Mouse (Mus musculus) E14TG2a.4 (cell line): ENCODE measurements around the gene Zfhx3.

ENCODE experiments used
- H3K27me3 ChIP-seq: 2 replicates; pipeline ENCODE4 v1.6.1; 2014; ENCODE audit warnings: low read length, control low read depth; ENCODE audit not compliant: insufficient read depth
- H3K36me3 ChIP-seq: 2 replicates; pipeline ENCODE4 v1.6.1; 2014; ENCODE audit warnings: low read length, control low read depth; ENCODE audit not compliant: insufficient read depth
- H3K4me1 ChIP-seq: replicated peaks from 2 replicates; pipeline ENCODE4 v1.6.1; 2014; ENCODE audit warnings: low read depth, low read length, control low read depth
- H3K4me3 ChIP-seq: replicated peaks from 2 replicates; pipeline ENCODE4 v1.5.1; 2014; ENCODE audit warnings: mild to moderate bottlenecking, low read length
- H3K9me3 ChIP-seq: 2 replicates; pipeline ENCODE4 v1.6.1; 2014; ENCODE audit warnings: low read length, control low read depth
- CTCF ChIP-seq: conservative IDR thresholded peaks from 2 replicates; pipeline ENCODE4 v1.5.1; 2014; ENCODE audit warnings: low read length
- NANOG ChIP-seq: IDR thresholded peaks from 2 replicates; pipeline ENCODE4 v1.6.1; 2014; ENCODE audit warnings: borderline replicate concordance, low read length, mixed read lengths
- POU5F1 ChIP-seq: IDR thresholded peaks from 2 replicates; pipeline ENCODE4 v1.6.1; 2014; ENCODE audit warnings: low read length, borderline replicate concordance

Zfhx3 gene

DNA sequence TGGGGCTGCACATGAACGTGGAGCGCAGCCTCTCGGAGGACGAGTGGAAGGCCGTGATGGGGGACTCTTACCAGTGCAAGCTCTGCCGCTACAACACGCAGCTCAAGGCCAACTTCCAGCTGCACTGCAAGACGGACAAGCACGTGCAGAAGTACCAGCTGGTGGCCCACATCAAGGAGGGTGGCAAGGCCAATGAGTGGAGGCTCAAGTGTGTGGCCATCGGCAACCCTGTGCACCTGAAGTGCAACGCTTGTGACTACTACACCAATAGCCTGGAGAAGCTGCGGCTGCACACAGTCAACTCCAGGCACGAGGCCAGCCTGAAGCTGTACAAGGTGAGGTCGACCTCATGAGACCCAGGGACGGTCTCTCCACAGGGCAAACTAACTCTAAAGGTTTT lies 857.9 kb downstream of the Zfhx3 start:
- peaks cover 19% of the 10 kb centered on the region for H3K4me1 ChIP-seq
- H3K4me3 ChIP-seq, result no peak overlapping the region
- no peak for TF ChIP-seq CTCF
- no peak for TF ChIP-seq POU5F1
- TF ChIP-seq NANOG, result no peak
- H3K27me3 ChIP-seq, result peaks cover 35% of the 10 kb centered on the region
- H3K36me3 ChIP-seq, result peaks cover 8% of the 10 kb centered on the region
- H3K9me3 ChIP-seq, result peaks cover 6% of the 10 kb centered on the region; the same call in 1 of the 2 replicates

- H3K27me3 ChIP-seq, result peaks cover 18% of the 10 kb centered on the region
- TF ChIP-seq POU5F1, result no peak
- no peak for TF ChIP-seq NANOG
- no peak for TF ChIP-seq CTCF
- peaks cover 8% of the 10 kb centered on the region for H3K36me3 ChIP-seq
- H3K9me3 ChIP-seq, result no peaks in the 10 kb centered on the region
- peaks cover 15% of the 10 kb centered on the region for H3K4me1 ChIP-seq
- H3K4me3 ChIP-seq, result no peak overlapping the region
Measured at GRCm38 (mm10) chr8:108803017-108803416, 860.6 kb downstream of the Zfhx3 start.

GRCm38 (mm10) chr8:108811694-108812093 lies 869.2 kb downstream of the Zfhx3 start:
- TF ChIP-seq CTCF, result no peak
- TF ChIP-seq POU5F1, result no peak
- no peak for TF ChIP-seq NANOG
- Histone ChIP-seq H3K27me3 (peaks cover 35% of the 10 kb centered on the region), H3K4me3 (no peak overlapping the region), H3K9me3 (no peaks in the 10 kb centered on the region), H3K4me1 (peaks cover 33% of the 10 kb centered on the region), H3K36me3 (no peaks in the 10 kb centered on the region)

- Histone ChIP-seq H3K36me3 (no peaks in the 10 kb centered on the region), H3K27me3 (peaks cover 40% of the 10 kb centered on the region), H3K9me3 (no peaks in the 10 kb centered on the region), H3K4me3 (no peak overlapping the region), H3K4me1 (peaks cover 35% of the 10 kb centered on the region)
- TF ChIP-seq NANOG (no peak), POU5F1 (no peak), CTCF (no peak)
Measured at GRCm38 (mm10) chr8:108813375-108813774, 870.9 kb downstream of the Zfhx3 start.

- no peaks in the 10 kb centered on the region for H3K36me3 ChIP-seq
- H3K9me3 ChIP-seq, result no peaks in the 10 kb centered on the region
- H3K27me3 ChIP-seq, result peaks cover 39% of the 10 kb centered on the region
- H3K4me1 ChIP-seq, result peaks cover 57% of the 10 kb centered on the region
- TF ChIP-seq POU5F1 (no peak), NANOG (no peak), CTCF (no peak)
- no peak overlapping the region for H3K4me3 ChIP-seq
Measured at GRCm38 (mm10) chr8:108819271-108819671, 876.8 kb downstream of the Zfhx3 start.

- no peaks in the 10 kb centered on the region for H3K9me3 ChIP-seq
- H3K4me1 ChIP-seq, result peaks cover 55% of the 10 kb centered on the region
- no peaks in the 10 kb centered on the region for H3K36me3 ChIP-seq
- peaks cover 37% of the 10 kb centered on the region for H3K27me3 ChIP-seq
- peak overlapping the region; percentile 50 for H3K4me3 ChIP-seq
- TF ChIP-seq POU5F1 (no peak), NANOG (no peak), CTCF (no peak)
Measured at GRCm38 (mm10) chr8:108819826-108820225, 877.4 kb downstream of the Zfhx3 start.

DNA sequence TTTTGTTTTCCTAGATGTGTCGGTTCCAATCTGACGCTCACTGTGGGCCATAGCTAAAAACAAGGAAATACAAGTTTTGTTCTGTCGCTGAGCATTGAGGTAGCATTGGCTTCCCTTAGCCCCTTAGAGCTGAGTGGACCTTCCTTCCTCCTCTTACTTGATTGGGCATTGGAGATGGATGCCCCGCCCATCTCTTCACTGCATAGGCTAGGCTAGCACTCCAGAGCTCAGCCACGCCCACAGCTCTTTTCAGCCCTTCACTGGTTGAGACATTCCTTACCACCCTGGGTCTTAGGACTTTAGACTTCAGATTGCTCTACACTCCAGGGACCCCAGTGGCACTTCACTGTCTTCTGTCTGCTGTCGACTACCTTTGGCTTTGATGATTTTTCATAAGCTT lies 878.2 kb downstream of the Zfhx3 start:
- Histone ChIP-seq H3K4me3 (peak overlapping the region; percentile 50), H3K27me3 (peaks cover 32% of the 10 kb centered on the region), H3K4me1 (peaks cover 55% of the 10 kb centered on the region), H3K36me3 (no peaks in the 10 kb centered on the region), H3K9me3 (no peaks in the 10 kb centered on the region)
- no peak for TF ChIP-seq CTCF

GRCm38 (mm10) chr8:108822841-108823266 lies 880.4 kb downstream of the Zfhx3 start:
- Histone ChIP-seq H3K4me3 (no peak overlapping the region), H3K36me3 (no peaks in the 10 kb centered on the region), H3K4me1 (peaks cover 65% of the 10 kb centered on the region), H3K9me3 (no peaks in the 10 kb centered on the region), H3K27me3 (peaks cover 26% of the 10 kb centered on the region)
- TF ChIP-seq CTCF (no peak), POU5F1 (no peak), NANOG (no peak)

DNA sequence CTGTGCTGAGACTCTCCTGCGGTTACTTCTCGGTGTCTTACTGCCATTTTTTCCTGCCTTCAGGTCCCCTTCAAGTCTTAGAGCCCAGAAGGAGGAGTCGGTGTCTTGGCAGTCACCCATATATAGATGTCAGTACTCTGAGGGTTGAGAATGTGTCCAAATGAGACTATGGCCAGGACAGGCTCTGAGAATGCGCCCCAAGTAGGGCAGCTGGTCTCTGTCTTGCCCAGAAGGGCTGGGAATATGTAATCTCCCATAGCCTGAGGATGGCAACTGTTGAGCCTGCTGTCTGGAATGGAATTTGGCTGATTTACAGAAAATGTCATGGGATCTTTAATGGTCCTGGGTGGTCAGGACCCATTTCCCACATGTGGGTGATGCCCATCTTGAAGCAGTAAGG lies 881.6 kb downstream of the Zfhx3 start:
- no peaks in the 10 kb centered on the region for H3K9me3 ChIP-seq
- H3K27me3 ChIP-seq, result peaks cover 17% of the 10 kb centered on the region
- H3K4me1 ChIP-seq, result peaks cover 61% of the 10 kb centered on the region
- no peak overlapping the region for H3K4me3 ChIP-seq
- no peaks in the 10 kb centered on the region for H3K36me3 ChIP-seq
- no peak for TF ChIP-seq NANOG
- no peak for TF ChIP-seq POU5F1
- no peak for TF ChIP-seq CTCF
